Mouse (Mus musculus): ENCODE measurements around the gene Epop.

Epop gene

GRCm38 (mm10) chr11:97629576-97629975 is at the start of gene Epop:
Gene Epop, minus strand, starts transcription at chr11:97629702.
- DNase-seq: peak; percentile 85 to 93

GRCm38 (mm10) chr11:97678301-97678700 is 48.8 kb upstream of the Epop start:
- DNase-seq: no peak

- no peak for DNase-seq
Measured at GRCm38 (mm10) chr11:97677842-97678241, 48.3 kb upstream of the Epop start.

GRCm38 (mm10) chr11:97677381-97677780 is 47.9 kb upstream of the Epop start:
- DNase-seq: no peak

- no peak for DNase-seq
Measured at GRCm38 (mm10) chr11:97676050-97676754, 46.7 kb upstream of the Epop start.

GRCm38 (mm10) chr11:97673148-97673547 is 43.6 kb upstream of the Epop start:
- no peak for DNase-seq

- no peak for DNase-seq
Measured at GRCm38 (mm10) chr11:97671177-97671527, 41.6 kb upstream of the Epop start.

- peak in 1 of 2 experiments; percentile 26 for DNase-seq
Measured at GRCm38 (mm10) chr11:97670234-97671176, 41.0 kb upstream of the Epop start.

- peak; percentile 70 to 80 for DNase-seq
Measured at GRCm38 (mm10) chr11:97669829-97670228, 40.3 kb upstream of the Epop start.

GRCm38 (mm10) chr11:97669268-97669667 is 39.8 kb upstream of the Epop start:
- peak in 1 of 2 experiments; percentile 52 for DNase-seq

GRCm38 (mm10) chr11:97668160-97668559 is 38.7 kb upstream of the Epop start:
- no peak for DNase-seq

GRCm38 (mm10) chr11:97666794-97667193 is 37.3 kb upstream of the Epop start:
- peak in 1 of 2 experiments; percentile 31 for DNase-seq

GRCm38 (mm10) chr11:97666221-97666620 is 36.7 kb upstream of the Epop start:
- no peak for DNase-seq

GRCm38 (mm10) chr11:97665431-97665830 is 35.9 kb upstream of the Epop start:
- DNase-seq: peak in 1 of 2 experiments; percentile 36

- DNase-seq: peak in 1 of 2 experiments; percentile 35
Measured at GRCm38 (mm10) chr11:97664771-97665240, 35.3 kb upstream of the Epop start.

GRCm38 (mm10) chr11:97664339-97664665 is 34.8 kb upstream of the Epop start:
- DNase-seq: no peak

GRCm38 (mm10) chr11:97663528-97664338 is 34.2 kb upstream of the Epop start:
- DNase-seq: peak; percentile 72 to 78

- peak; percentile 85 to 93 for DNase-seq
Measured at GRCm38 (mm10) chr11:97662893-97663527, 33.5 kb upstream of the Epop start, which contains the start of gene Mllt6. Gene Mllt6, plus strand, starts transcription at chr11:97663414.

- DNase-seq: peak; percentile 77 to 84
Measured at GRCm38 (mm10) chr11:97662207-97662892, 32.8 kb upstream of the Epop start.

GRCm38 (mm10) chr11:97661648-97662133 is 32.2 kb upstream of the Epop start:
- DNase-seq: peak; percentile 83 to 95
